Mouse (Mus musculus) cerebellum, adult 2 months (tissue): ENCODE data around the gene Ctnnbip1. TPM values are rescaled to one million over a fixed set of nuclear protein-coding genes. Genes with fewer than 3 reads are reported as not detected.
A peak's percentile ranks its signal among the peaks of the same experiment; 100 is the strongest.

Experiments used
- DNase-seq, 2 experiments: peaks; one replicate each; pipeline ENCODE4 v3.0.0; 2021
- H3K27ac ChIP-seq: fragments of 200-500 bp; 2 replicates; pipeline ENCODE4 v1.5.1; 2012; ENCODE audit warnings: low read length, control low read depth, inconsistent platforms; ENCODE audit not compliant: insufficient read depth
- H3K27me3 ChIP-seq: fragments of 200-500 bp; 2 replicates; pipeline ENCODE4 v1.6.1; 2012; ENCODE audit warnings: inconsistent platforms, mild to moderate bottlenecking, low read length, moderate library complexity; ENCODE audit not compliant: control insufficient read depth, insufficient read depth
- H3K4me1 ChIP-seq: fragments of 200-500 bp; 2 replicates; pipeline ENCODE4 v1.6.1; 2011; ENCODE audit warnings: low read length; ENCODE audit not compliant: control insufficient read depth, insufficient read depth
- H3K4me3 ChIP-seq: fragments of 200-500 bp; replicated peaks from 2 replicates; pipeline ENCODE3; 2011; ENCODE audit warnings: mild to moderate bottlenecking, low read depth, low read length, control low read depth; ENCODE audit not compliant: insufficient read depth
- CTCF ChIP-seq: fragments of 200-500 bp; IDR thresholded peaks from 2 replicates; pipeline ENCODE4 v1.5.1; 2011; ENCODE audit warnings: low read depth, mild to moderate bottlenecking, control low read depth, low read length, moderate library complexity, borderline replicate concordance; ENCODE audit not compliant: insufficient read depth
- POLR2A ChIP-seq: fragments of 200-500 bp; IDR thresholded peaks from 2 replicates; pipeline ENCODE4 v1.6.1; 2011; ENCODE audit warnings: low read length, control low read depth, borderline replicate concordance; ENCODE audit not compliant: insufficient read depth
- WGBS: fragments of 180-500 bp; shearing (Covaris S2); methylation state at CpG from one replicate; pipeline ENCODE4 v1.1.7; 2018; 5-methylcytosine and 5-hydroxymethylcytosine counted together
- polyA plus RNA-seq: library from polyadenylated mRNA; depleted of rRNA; stranded (reverse); fragments of >200 nt; gene quantifications from 2 replicates; pipeline ENCODE4 v1.2.3, GENCODE M21; 2012; rRNA removed

Gene Ctnnbip1
- 33.3 and 34.6 TPM in 2 replicates for polyA plus RNA-seq

DNA sequence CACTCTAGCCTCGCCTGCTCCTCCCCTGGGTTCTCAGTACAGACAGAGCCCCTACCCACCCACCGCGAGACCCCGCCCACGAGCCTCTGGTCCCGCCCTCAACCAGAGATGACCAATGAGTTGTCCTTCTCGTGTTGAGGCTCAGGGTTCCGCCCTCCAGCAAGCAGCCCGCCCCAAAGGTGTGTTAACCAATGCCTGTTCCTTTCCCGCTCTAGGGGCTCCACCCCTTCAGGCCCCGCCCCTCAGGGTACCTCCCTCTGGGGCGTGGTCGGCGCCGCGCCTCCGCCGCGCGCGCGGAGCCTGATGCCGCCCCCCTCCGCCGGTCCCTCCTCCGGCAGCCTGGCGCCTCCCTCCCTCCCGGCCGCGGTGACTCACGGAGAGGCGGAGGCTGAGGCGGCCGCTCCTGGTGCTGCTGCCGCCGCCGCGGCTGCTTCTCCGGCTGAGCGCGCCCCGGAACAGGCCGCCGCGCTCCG lies at the start of gene Ctnnbip1:
Gene Ctnnbip1, plus strand, starts transcription at position 369 of the 473 bp plus-strand sequence.
- peaks cover 10% of the 10 kb centered on the region for H3K4me1 ChIP-seq
- peak; percentile 95 to 98 for DNase-seq
- no peaks in the 10 kb centered on the region for H3K27me3 ChIP-seq
- peak within 1 kb of the TSS; percentile 100 for H3K4me3 ChIP-seq
- WGBS: under 1% methylated on average over 43 of the region's 46 CpGs
- H3K27ac ChIP-seq: no peak within 1 kb of the TSS
- TF ChIP-seq POLR2A (0 out of 2 replicates have a peak, but pooled peaks have one; percentile 36), CTCF (no peak)

DNA sequence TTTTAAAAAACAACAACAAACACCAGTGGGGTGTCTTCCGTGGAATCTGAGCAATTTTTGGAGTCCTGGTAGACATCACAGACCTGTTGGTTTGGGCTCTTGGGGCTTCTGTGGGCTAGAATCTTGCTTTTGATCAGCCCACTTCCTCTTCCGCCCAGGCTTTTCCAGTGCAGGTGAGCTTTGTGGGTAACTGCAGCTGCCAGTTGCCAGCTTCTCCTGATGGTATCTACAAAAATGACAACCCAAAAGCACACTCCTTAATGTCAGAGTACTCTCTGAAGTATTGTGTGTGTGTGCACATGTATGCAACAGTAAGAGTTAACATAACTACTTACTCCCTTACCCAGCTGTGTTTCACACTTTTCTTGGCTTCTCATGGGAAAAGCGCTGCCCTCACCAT lies 48.5 kb upstream of the Ctnnbip1 start:
- 93% methylated on average over 3 of the region's 3 CpGs for WGBS
- no peak for DNase-seq
- Histone ChIP-seq H3K27ac (no peak overlapping the region), H3K4me3 (no peak overlapping the region), H3K27me3 (no peaks in the 10 kb centered on the region), H3K4me1 (no peaks in the 10 kb centered on the region)
- TF ChIP-seq CTCF (no peak), POLR2A (no peak)

DNA sequence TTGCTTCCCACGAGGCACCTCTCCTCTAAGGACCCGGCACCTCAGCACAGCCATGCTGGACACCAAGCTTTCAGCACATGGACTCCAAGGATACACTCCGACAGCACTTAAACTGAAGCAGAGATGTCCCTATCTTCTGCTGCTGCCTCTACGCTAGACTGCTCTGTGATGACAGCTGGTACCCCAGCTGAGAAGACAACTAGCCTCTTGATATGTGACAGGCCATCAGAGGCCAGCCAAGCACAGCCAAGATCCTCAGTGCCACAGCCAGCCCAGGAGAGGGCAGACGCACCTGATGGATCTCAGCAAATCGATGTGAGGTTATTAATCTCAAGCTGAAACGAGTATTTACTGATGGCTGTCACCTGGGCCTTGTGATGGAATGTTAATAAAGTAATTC lies 42.9 kb upstream of the Ctnnbip1 start:
- H3K4me3 ChIP-seq: no peak overlapping the region
- peaks cover 3% of the 10 kb centered on the region; the same call in 1 of the 2 replicates for H3K4me1 ChIP-seq
- H3K27ac ChIP-seq: no peak overlapping the region
- WGBS: 36% methylated on average over 7 of the region's 7 CpGs
- TF ChIP-seq CTCF (0 out of 2 replicates have a peak, but pooled peaks have one; percentile 5), POLR2A (no peak)
- no peaks in the 10 kb centered on the region for H3K27me3 ChIP-seq
- no peak for DNase-seq

DNA sequence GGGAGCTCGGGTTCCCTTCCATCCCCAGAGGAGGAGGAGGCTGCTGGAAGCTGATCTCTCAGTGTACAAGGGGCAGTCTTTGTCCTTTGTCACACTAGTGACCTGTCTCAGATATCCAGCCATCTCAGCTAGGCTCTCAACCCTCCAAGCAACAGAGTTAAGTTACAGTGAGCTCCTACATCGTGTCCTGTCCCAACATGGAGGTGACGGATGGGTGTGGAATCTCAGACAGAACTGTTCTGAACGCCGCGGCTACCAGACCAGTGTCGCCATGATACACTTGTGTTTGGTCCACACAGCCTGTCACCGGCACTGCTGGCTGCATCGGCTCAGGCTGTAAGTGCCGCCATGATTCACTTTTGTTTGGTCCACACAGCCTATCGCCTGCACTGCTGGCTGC lies 41.0 kb upstream of the Ctnnbip1 start, which contains the start of gene Tmem274:
Gene Tmem274, plus strand, starts transcription at position 301 of the 400 bp plus-strand sequence.
- TF ChIP-seq POLR2A (no peak), CTCF (no peak)
- no peak within 1 kb of the TSS for H3K27ac ChIP-seq
- H3K4me1 ChIP-seq: peaks cover 3% of the 10 kb centered on the region; the same call in 1 of the 2 replicates
- no peaks in the 10 kb centered on the region for H3K27me3 ChIP-seq
- no peak within 1 kb of the TSS for H3K4me3 ChIP-seq
- 91% methylated on average over 11 of the region's 11 CpGs for WGBS
- no peak for DNase-seq

DNA sequence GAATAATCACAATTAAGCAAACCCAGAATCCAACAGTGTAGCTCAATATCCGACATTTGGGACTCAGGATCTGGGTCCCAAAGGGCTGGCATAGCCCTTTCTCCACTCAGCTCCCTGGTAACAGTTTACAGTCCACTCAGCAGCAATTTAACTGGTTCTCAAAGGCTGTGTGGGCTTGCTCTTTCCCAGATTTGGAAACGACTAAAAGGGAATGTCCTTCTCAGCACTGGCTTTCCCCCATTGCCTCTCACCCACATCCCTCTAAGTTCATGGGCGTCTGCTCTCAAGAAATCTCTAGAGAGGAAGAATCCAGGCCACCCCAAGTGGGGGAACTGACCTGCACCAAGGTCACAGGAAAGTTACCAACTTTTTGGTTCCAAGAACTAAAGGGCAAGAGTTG lies 33.5 kb upstream of the Ctnnbip1 start:
- H3K4me3 ChIP-seq: peak overlapping the region; percentile 90
- no peaks in the 10 kb centered on the region; the same call in 1 of the 2 replicates for H3K4me1 ChIP-seq
- no peaks in the 10 kb centered on the region for H3K27me3 ChIP-seq
- H3K27ac ChIP-seq: peak overlapping the region; percentile 86
- DNase-seq: no peak
- 21% methylated on average over 3 of the region's 3 CpGs for WGBS
- no peak for TF ChIP-seq POLR2A
- TF ChIP-seq CTCF: no peak

DNA sequence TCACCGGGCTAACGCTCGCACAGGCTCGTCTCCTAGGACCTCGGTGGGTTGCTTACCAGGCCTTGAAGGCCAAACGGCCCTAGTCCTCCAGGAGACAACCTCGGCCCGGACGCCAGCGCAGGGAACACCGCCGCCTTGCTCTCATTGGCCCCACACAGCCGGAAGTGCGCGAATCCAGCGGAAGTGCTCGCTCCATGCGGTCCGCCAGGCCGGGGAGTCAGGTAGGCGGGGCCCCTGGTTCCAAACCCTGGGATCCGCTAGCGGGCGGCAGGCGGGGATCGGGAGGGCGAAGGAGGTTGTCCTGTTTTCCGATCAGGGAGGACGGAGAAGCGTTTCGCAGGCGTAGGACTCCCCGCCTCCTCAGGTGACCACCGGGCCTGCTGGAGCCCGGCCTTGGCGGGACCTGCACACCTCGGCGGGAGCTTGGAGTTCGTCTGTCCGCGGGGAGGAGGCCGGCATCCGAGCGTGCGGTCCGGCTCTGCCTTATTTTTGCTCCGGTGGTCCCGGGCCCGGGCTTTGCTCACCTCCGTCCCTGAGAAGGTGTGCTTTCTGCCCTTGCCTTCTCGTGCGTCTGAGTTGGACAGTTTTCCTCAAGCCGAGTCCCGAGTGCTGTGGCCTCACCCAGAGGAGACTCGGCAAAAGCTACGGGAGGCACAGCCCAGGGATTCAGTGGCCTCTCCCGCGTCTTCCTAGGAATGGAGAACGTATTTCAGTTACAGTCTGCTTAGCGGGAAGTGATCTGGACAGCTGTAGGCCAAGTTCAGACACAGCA lies 32.8 kb upstream of the Ctnnbip1 start, which contains the start of the genes Nmnat1 and Lzic:
Gene Nmnat1, minus strand, starts transcription at position 150 of the 772 bp plus-strand sequence.
Gene Lzic, plus strand, starts transcription at position 177 of the 772 bp plus-strand sequence.
- Histone ChIP-seq H3K27ac (peak within 1 kb of the TSS; percentile 86), H3K4me3 (peak within 1 kb of the TSS; percentile 90), H3K27me3 (no peaks in the 10 kb centered on the region), H3K4me1 (no peaks in the 10 kb centered on the region; the same call in 1 of the 2 replicates)
- TF ChIP-seq POLR2A: peak; percentile 60; the same call in 1 of the 2 replicates
- TF ChIP-seq CTCF: no peak
- peak; percentile 92 to 94 for DNase-seq
- WGBS: under 1% methylated on average over 60 of the region's 60 CpGs

DNA sequence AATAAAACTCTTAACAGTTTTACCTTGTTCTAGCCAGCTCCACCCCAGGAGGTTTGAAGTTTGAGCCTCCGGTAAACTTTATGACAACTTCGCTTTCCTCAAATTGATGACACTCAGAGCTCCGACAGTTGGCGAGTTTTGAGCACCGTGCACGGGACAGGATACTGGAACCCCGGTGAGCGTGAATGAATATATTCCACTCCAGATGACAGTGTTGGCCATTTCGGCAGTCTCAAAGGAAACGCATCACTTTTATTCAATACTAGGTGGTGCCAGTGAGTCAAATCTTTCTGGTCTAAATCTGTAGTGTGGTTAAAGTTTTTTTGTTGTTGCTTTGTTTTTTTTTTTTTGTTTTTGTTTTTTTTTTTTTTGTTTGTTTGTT lies 32.2 kb upstream of the Ctnnbip1 start:
- peak in 1 of 2 experiments; percentile 39 for DNase-seq
- Histone ChIP-seq H3K4me1 (no peaks in the 10 kb centered on the region; the same call in 1 of the 2 replicates), H3K27ac (0 out of 2 replicates have a peak overlapping the region, but pooled peaks have one; percentile 4), H3K4me3 (peak overlapping the region; percentile 90), H3K27me3 (no peaks in the 10 kb centered on the region)
- TF ChIP-seq POLR2A (no peak), CTCF (peak; percentile 15; the same call in 1 of the 2 replicates)
- under 1% methylated on average over 10 of the region's 10 CpGs for WGBS
